In genomic region chr12:28804558-28805481, GRCm38 (mm10) we compare ENCODE assay signal across 8 mouse cellular contexts. TPM values are rescaled to one million over a fixed set of nuclear protein-coding genes. Genes with fewer than 3 reads are reported as not detected.
DNase-seq lines count a peak whose midpoint lies in the region; ATAC-seq and TF ChIP-seq lines count a peak whose summit lies in the region.

No protein-coding gene starts in this region.

- no peaks in the 10 kb centered on the region for H3K27me3 ChIP-seq in C2C12 (ENCODE audit: control insufficient read depth, insufficient read depth, insufficient read length)
- no peaks in the 10 kb centered on the region for H3K27me3 ChIP-seq in erythroblast, embryonic 14.5 days (ENCODE audit: control insufficient read depth)
- no peaks in the 10 kb centered on the region for H3K27me3 ChIP-seq in intestine, embryonic 16.5 days (replicated peaks; ENCODE audit: control insufficient read depth, insufficient read depth, low read length)
- H3K27me3 ChIP-seq in midbrain, embryonic 11.5 days (ENCODE audit: control insufficient read depth, insufficient read depth, low read length), result no peaks in the 10 kb centered on the region

- peak overlapping the region; percentile 23; the same call in 1 of the 2 replicates for H3K27ac ChIP-seq in intestine, embryonic 16.5 days (ENCODE audit: low read length)
- no peak overlapping the region for H3K27ac ChIP-seq in midbrain, embryonic 11.5 days (ENCODE audit: low read depth, low read length)

- H3K4me1 ChIP-seq in erythroblast, embryonic 14.5 days (ENCODE audit: control insufficient read depth), result peaks cover 94% of the 10 kb centered on the region
- H3K4me1 ChIP-seq in intestine, embryonic 16.5 days (ENCODE audit: control insufficient read depth, insufficient read depth, low read length), result peaks cover 20% of the 10 kb centered on the region
- H3K4me1 ChIP-seq in midbrain, embryonic 11.5 days (ENCODE audit: control insufficient read depth, insufficient read depth, low read length), result peaks cover 16% of the 10 kb centered on the region

- H3K9me3 ChIP-seq in erythroblast, embryonic 14.5 days (ENCODE audit: control insufficient read depth, low read length), result no peaks in the 10 kb centered on the region
- H3K9me3 ChIP-seq in intestine, embryonic 16.5 days (ENCODE audit: control insufficient read depth, low read length), result no peaks in the 10 kb centered on the region
- no peaks in the 10 kb centered on the region for H3K9me3 ChIP-seq in midbrain, embryonic 11.5 days (ENCODE audit: control insufficient read depth, low read length)

- 66% methylated on average over 3 of the region's 3 CpGs for WGBS in intestine, embryonic 16.5 days
- WGBS in midbrain, embryonic 11.5 days, result 71% methylated on average over 3 of the region's 3 CpGs

- peak; percentile 95 for ATAC-seq in intestine, embryonic 16.5 days
- ATAC-seq in midbrain, embryonic 11.5 days (ENCODE audit: low FRiP score), result peak; percentile 55; the same call in 1 of the 2 replicates

- H3ac ChIP-seq in C2C12 (ENCODE audit: control insufficient read depth, insufficient read length, low read depth), result no peak overlapping the region

- no peak overlapping the region for H3K9ac ChIP-seq in intestine, embryonic 16.5 days (ENCODE audit: low read depth, low read length)
- H3K9ac ChIP-seq in midbrain, embryonic 11.5 days (ENCODE audit: low read length), result no peak overlapping the region

- no peak overlapping the region for H3K4me2 ChIP-seq in intestine, embryonic 16.5 days (ENCODE audit: low read depth, low read length)
- no peak overlapping the region for H3K4me2 ChIP-seq in midbrain, embryonic 11.5 days

- no peaks in the 10 kb centered on the region for H3K79me2 ChIP-seq in C2C12 (ENCODE audit: control insufficient read depth, insufficient read depth)

- no peak overlapping the region for H3K4me3 ChIP-seq in C2C12 (ENCODE audit: insufficient read depth, poor library complexity, severe bottlenecking)
- H3K4me3 ChIP-seq in erythroblast, embryonic 14.5 days (replicated peaks), result peak overlapping the region; percentile 53
- H3K4me3 ChIP-seq in intestine, embryonic 16.5 days (ENCODE audit: low read length), result no peak overlapping the region
- no peak overlapping the region for H3K4me3 ChIP-seq in midbrain, embryonic 11.5 days (ENCODE audit: low read depth, low read length)

- H3K36me3 ChIP-seq in C2C12 (ENCODE audit: control insufficient read depth, insufficient read depth), result no peaks in the 10 kb centered on the region
- peaks cover 20% of the 10 kb centered on the region for H3K36me3 ChIP-seq in erythroblast, embryonic 14.5 days (ENCODE audit: control insufficient read depth)
- no peaks in the 10 kb centered on the region for H3K36me3 ChIP-seq in intestine, embryonic 16.5 days (ENCODE audit: control insufficient read depth, insufficient read depth, low read length)
- H3K36me3 ChIP-seq in midbrain, embryonic 11.5 days (ENCODE audit: control insufficient read depth, insufficient read depth, low read length), result no peaks in the 10 kb centered on the region

- no peak for TF ChIP-seq CTCF in C2C12 (IDR thresholded peaks at IDR 0.05; ENCODE audit: control insufficient read depth, insufficient read depth, insufficient read length)

- H3K79me3 ChIP-seq in C2C12 (ENCODE audit: low read depth), result no peaks in the 10 kb centered on the region

- peak; percentile 61 for DNase-seq in adrenal gland, adult 2 months
- DNase-seq in adrenal gland, postnatal 4 days (ENCODE audit: low spot score in 2 of 2), result no peak
- DNase-seq in midbrain, embryonic 11.5 days (ENCODE audit: low spot score, missing footprints), result no peak
- no peak for DNase-seq in layer of hippocampus, postnatal 36 days
- no peak for DNase-seq in kidney, postnatal 36 days

TF ChIP-seq in C2C12, 6 proteins besides CTCF, POLR2A, EP300 and RAD21:
- peak; percentile 86 for TF ChIP-seq MYOD1 (IDR thresholded peaks at IDR 0.05; ENCODE audit: control insufficient read depth, insufficient read length, low read depth)
- TF ChIP-seq CEBPB (IDR thresholded peaks at IDR 0.05; ENCODE audit: low read depth), result no peak

RNA-seq across cellular contexts. Expression of gene Eipr1, which starts 53.2 kb away (rescaled TPM):
- total RNA-seq in adrenal gland, adult 2 months (2021), result 10 to 100 TPM; 21.8 to 23.5 TPM
- polyA plus RNA-seq in adrenal gland, adult 2 months (2012; rRNA removed), result 23.1 TPM in 2 replicates
- total RNA-seq in adrenal gland, postnatal 4 days (2021), result 10 to 100 TPM; 21.0 to 21.1 TPM
- polyA plus RNA-seq in C2C12 (2012; fragmentation: generic; extraction: Trizol), result 22.7 TPM
- 4.5 and 4.6 TPM in 2 replicates for polyA plus RNA-seq in erythroblast, embryonic 14.5 days (2012)
- 29.0 and 32.0 TPM in 2 replicates for polyA plus RNA-seq in intestine, embryonic 16.5 days (2015; fragmentation: Nextera tagmentation; extraction: Ambion mirVana)
- 40.4 and 43.0 TPM in 2 replicates for polyA plus RNA-seq in midbrain, embryonic 11.5 days (2014; fragmentation: Nextera tagmentation; extraction: Ambion mirVana)
- total RNA-seq in layer of hippocampus, postnatal 36 days (2021), result 10 to 100 TPM; 47.5 to 54.1 TPM

RNA-seq across cellular contexts. Expression of gene Trappc12, which starts 54.5 kb away (rescaled TPM):
- total RNA-seq in adrenal gland, adult 2 months (2021), result 10 to 100 TPM; 32.7 to 39.2 TPM
- 18.1 and 22.6 TPM in 2 replicates for polyA plus RNA-seq in adrenal gland, adult 2 months (2012; rRNA removed)
- total RNA-seq in adrenal gland, postnatal 4 days (2021), result 10 to 100 TPM; 37.7 to 42.1 TPM
- 14.6 TPM for polyA plus RNA-seq in C2C12 (2012; fragmentation: generic; extraction: Trizol)
- polyA plus RNA-seq in erythroblast, embryonic 14.5 days (2012), result 0.72 and 0.85 TPM in 2 replicates
- polyA plus RNA-seq in intestine, embryonic 16.5 days (2015; fragmentation: Nextera tagmentation; extraction: Ambion mirVana), result 34.3 and 35.9 TPM in 2 replicates
- polyA plus RNA-seq in midbrain, embryonic 11.5 days (2014; fragmentation: Nextera tagmentation; extraction: Ambion mirVana), result 35.9 and 37.8 TPM in 2 replicates
- total RNA-seq in layer of hippocampus, postnatal 36 days (2021), result 10 to 100 TPM; 57.2 to 57.5 TPM
